Mouse (Mus musculus): ENCODE data around the gene Anapc4. TPM values are rescaled to one million over a fixed set of nuclear protein-coding genes. Genes with fewer than 3 reads are reported as not detected.

Gene Anapc4
- polyA plus RNA-seq, 1 experiment from 2014 or later: 63.4 TPM

GRCm38 (mm10) chr5:52810446-52810845 is 23.4 kb upstream of the Anapc4 start:
- Histone ChIP-seq H3K36me3 (ENCODE audit: control insufficient read depth, insufficient read depth, low read length) (peaks cover 4% of the 10 kb centered on the region), H3K4me3 (ENCODE audit: low read depth, low read length) (no peak overlapping the region), H3K9ac (ENCODE audit: low read depth, low read length) (no peak overlapping the region), H3K4me2 (no peak overlapping the region), H3K9me3 (ENCODE audit: control insufficient read depth, low read length) (no peaks in the 10 kb centered on the region), H3K27ac (ENCODE audit: low read depth, low read length) (no peak overlapping the region), H3K27me3 (replicated peaks; ENCODE audit: control insufficient read depth, insufficient read depth, low read length) (no peaks in the 10 kb centered on the region), H3K4me1 (replicated peaks; ENCODE audit: control insufficient read depth, insufficient read depth, low read length) (no peaks in the 10 kb centered on the region)
- 93% methylated on average over 6 of the region's 6 CpGs for WGBS
- ATAC-seq (replicated peaks; ENCODE audit: low FRiP score): no peak
- no peak for DNase-seq (ENCODE audit: low spot score)

DNA sequence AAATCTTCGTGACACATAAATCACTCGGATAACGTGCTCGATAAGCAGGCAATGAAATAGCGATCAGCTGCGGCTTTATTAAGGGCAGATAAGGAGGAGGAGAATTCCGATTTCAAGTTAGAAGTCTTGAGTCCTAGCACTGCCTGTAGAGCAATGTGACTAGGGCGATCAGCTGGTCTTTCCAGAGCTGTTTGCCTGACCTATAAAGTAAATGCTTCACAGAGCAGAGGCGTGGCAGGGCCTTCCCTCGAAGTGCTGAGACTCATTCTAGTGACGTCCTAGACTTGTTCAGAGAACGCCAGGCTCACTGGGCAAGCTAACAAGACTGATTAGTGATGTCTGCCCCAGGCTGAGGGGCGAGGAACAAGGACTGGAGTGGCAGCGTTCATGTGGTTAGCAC is 22.8 kb upstream of the Anapc4 start:
- H3K27ac ChIP-seq (ENCODE audit: low read depth, low read length): no peak overlapping the region
- no peak overlapping the region for H3K9ac ChIP-seq (ENCODE audit: low read depth, low read length)
- no peaks in the 10 kb centered on the region for H3K4me1 ChIP-seq (replicated peaks; ENCODE audit: control insufficient read depth, insufficient read depth, low read length)
- WGBS: 89% methylated on average over 14 of the region's 14 CpGs
- no peak for ATAC-seq (replicated peaks; ENCODE audit: low FRiP score)
- peaks cover 4% of the 10 kb centered on the region for H3K36me3 ChIP-seq (ENCODE audit: control insufficient read depth, insufficient read depth, low read length)
- no peaks in the 10 kb centered on the region for H3K9me3 ChIP-seq (ENCODE audit: control insufficient read depth, low read length)
- H3K4me2 ChIP-seq: no peak overlapping the region
- no peak overlapping the region for H3K4me3 ChIP-seq (ENCODE audit: low read depth, low read length)
- no peak for DNase-seq (ENCODE audit: low spot score)
- no peaks in the 10 kb centered on the region for H3K27me3 ChIP-seq (replicated peaks; ENCODE audit: control insufficient read depth, insufficient read depth, low read length)

DNA sequence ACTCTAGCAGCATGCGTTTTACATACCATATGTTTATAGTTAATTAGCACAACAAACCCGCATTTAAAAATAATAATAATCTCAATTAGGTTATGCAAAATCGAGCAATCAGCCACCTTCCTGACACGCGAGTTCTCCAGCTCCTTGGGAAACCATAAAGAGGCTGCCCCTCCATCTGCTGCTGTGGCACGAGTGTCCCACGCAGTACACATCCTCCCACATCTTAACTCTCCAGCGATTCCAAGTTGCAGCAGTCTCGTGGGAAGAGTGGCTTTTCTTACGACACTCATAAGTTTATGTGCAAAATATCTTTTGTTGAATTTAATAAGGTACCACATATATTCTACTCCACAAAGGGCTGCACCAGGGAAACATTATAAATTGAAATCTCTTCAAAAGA is 21.4 kb upstream of the Anapc4 start:
- H3K27ac ChIP-seq (ENCODE audit: low read depth, low read length): no peak overlapping the region
- ATAC-seq (replicated peaks; ENCODE audit: low FRiP score) (no peak), DNase-seq (ENCODE audit: low spot score) (no peak)
- peaks cover 4% of the 10 kb centered on the region for H3K36me3 ChIP-seq (ENCODE audit: control insufficient read depth, insufficient read depth, low read length)
- 93% methylated on average over 10 of the region's 10 CpGs for WGBS
- H3K4me1 ChIP-seq (replicated peaks; ENCODE audit: control insufficient read depth, insufficient read depth, low read length): no peaks in the 10 kb centered on the region
- H3K4me2 ChIP-seq: no peak overlapping the region
- no peak overlapping the region for H3K4me3 ChIP-seq (ENCODE audit: low read depth, low read length)
- H3K27me3 ChIP-seq (replicated peaks; ENCODE audit: control insufficient read depth, insufficient read depth, low read length): no peaks in the 10 kb centered on the region
- no peaks in the 10 kb centered on the region for H3K9me3 ChIP-seq (ENCODE audit: control insufficient read depth, low read length)
- no peak overlapping the region for H3K9ac ChIP-seq (ENCODE audit: low read depth, low read length)

DNA sequence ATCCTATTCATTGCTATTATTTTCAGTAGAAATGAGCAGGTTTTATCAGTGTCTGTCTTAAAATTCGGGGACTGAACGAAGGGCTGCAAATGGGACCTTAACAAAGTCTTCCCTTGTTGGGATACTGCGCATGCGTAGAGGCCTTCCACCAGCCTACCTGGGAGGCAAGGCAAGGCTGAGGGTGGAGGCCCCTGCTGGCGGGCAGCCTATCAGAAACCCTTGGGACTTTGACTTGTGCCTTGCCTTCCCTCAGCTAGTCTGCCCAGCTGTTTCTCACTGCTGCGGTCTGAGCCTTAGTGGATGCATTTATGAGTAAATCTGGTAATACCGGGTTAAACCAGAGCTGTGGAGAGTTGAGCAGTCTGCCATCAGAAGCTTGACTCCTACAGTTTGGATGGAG is 20.5 kb upstream of the Anapc4 start:
- no peak for DNase-seq (ENCODE audit: low spot score)
- no peaks in the 10 kb centered on the region for H3K9me3 ChIP-seq (ENCODE audit: control insufficient read depth, low read length)
- no peak overlapping the region for H3K9ac ChIP-seq (ENCODE audit: low read depth, low read length)
- peaks cover 4% of the 10 kb centered on the region for H3K36me3 ChIP-seq (ENCODE audit: control insufficient read depth, insufficient read depth, low read length)
- no peak overlapping the region for H3K4me2 ChIP-seq
- H3K4me1 ChIP-seq (replicated peaks; ENCODE audit: control insufficient read depth, insufficient read depth, low read length): no peaks in the 10 kb centered on the region
- 96% methylated on average over 7 of the region's 7 CpGs for WGBS
- H3K4me3 ChIP-seq (ENCODE audit: low read depth, low read length): no peak overlapping the region
- no peak overlapping the region for H3K27ac ChIP-seq (ENCODE audit: low read depth, low read length)
- no peaks in the 10 kb centered on the region for H3K27me3 ChIP-seq (replicated peaks; ENCODE audit: control insufficient read depth, insufficient read depth, low read length)
- no peak for ATAC-seq (replicated peaks; ENCODE audit: low FRiP score)

DNA sequence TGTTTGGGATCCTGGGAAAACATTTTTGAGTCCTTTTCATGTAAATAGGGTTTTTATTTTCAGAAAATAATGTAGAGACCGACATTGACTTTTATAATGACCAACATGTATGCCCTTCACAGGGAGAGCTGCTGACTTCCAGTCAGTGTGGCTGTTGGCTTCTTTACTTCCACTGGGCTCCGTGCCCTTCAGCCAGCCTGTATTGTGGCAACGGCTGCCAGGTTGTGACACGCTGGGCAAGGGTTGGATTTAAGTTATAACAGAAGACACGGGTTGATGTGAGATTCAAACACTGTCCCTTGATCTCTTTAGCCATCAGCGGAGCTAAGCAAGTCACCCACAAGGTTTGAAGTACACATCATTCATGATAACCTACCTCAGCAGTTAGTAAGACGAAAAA is 15.1 kb upstream of the Anapc4 start:
- Histone ChIP-seq H3K4me1 (replicated peaks; ENCODE audit: control insufficient read depth, insufficient read depth, low read length) (no peaks in the 10 kb centered on the region), H3K36me3 (ENCODE audit: control insufficient read depth, insufficient read depth, low read length) (peaks cover 4% of the 10 kb centered on the region), H3K27me3 (replicated peaks; ENCODE audit: control insufficient read depth, insufficient read depth, low read length) (no peaks in the 10 kb centered on the region), H3K4me2 (no peak overlapping the region), H3K27ac (ENCODE audit: low read depth, low read length) (no peak overlapping the region), H3K9ac (ENCODE audit: low read depth, low read length) (no peak overlapping the region), H3K4me3 (ENCODE audit: low read depth, low read length) (no peak overlapping the region), H3K9me3 (ENCODE audit: control insufficient read depth, low read length) (no peaks in the 10 kb centered on the region)
- WGBS: 91% methylated on average over 7 of the region's 7 CpGs
- no peak for ATAC-seq (replicated peaks; ENCODE audit: low FRiP score)
- DNase-seq (ENCODE audit: low spot score): no peak

DNA sequence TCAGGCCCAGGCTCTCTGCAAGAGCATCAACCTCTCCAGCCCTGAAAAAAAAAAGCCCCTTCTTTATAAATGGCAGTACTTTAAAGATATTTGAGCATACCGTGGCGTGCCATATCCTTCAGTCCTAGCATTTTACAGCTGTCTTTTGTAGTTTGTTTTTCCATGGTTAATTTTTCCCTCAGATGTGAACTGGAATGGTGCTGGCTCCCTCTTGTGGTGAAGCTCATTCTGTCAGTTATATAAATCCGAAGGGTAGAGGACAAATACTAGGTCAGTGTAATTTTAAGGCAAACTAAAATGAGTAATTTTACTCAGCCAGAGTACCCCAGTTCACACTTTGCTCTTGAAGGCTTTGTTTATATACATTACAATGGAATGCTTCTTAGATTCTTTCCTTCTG is 12.1 kb upstream of the Anapc4 start:
- 52% methylated on average over 3 of the region's 3 CpGs for WGBS

DNA sequence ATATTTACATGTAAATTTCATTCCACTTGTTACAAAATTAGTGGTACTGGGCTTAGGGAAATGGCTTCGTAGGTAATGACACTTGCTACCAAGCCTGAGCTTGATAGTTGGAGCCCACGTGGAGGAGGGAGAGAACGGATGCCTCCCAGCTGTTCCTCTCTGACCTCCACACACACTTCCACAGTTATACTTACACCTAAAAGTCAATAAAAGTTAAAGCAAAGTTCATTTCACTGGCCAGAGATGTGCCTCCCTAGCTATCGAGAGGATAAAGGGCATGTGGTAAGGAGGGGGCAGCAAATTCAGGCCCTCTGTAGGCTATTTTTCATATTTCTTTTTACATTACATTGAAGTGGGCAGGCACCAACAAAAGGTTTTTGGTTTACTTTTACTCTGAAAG is 5.9 kb upstream of the Anapc4 start:
- no peak for ATAC-seq (replicated peaks; ENCODE audit: low FRiP score)
- Histone ChIP-seq H3K27ac (ENCODE audit: low read depth, low read length) (no peak overlapping the region), H3K9ac (ENCODE audit: low read depth, low read length) (no peak overlapping the region), H3K4me1 (replicated peaks; ENCODE audit: control insufficient read depth, insufficient read depth, low read length) (peaks cover 1% of the 10 kb centered on the region; the same call in 1 of the 2 replicates), H3K27me3 (replicated peaks; ENCODE audit: control insufficient read depth, insufficient read depth, low read length) (no peaks in the 10 kb centered on the region), H3K4me3 (ENCODE audit: low read depth, low read length) (no peak overlapping the region), H3K4me2 (no peak overlapping the region), H3K36me3 (ENCODE audit: control insufficient read depth, insufficient read depth, low read length) (0 out of 2 replicates have a peak, but pooled peaks cover 3% of the 10 kb centered on the region), H3K9me3 (ENCODE audit: control insufficient read depth, low read length) (no peaks in the 10 kb centered on the region)
- WGBS: 71% methylated on average over 4 of the region's 4 CpGs
- DNase-seq (ENCODE audit: low spot score): no peak

More for the DNA sequence above, 12.1 kb upstream of the Anapc4 start:
- Histone ChIP-seq H3K4me2 (no peak overlapping the region), H3K9ac (ENCODE audit: low read depth, low read length) (no peak overlapping the region), H3K27me3 (replicated peaks; ENCODE audit: control insufficient read depth, insufficient read depth, low read length) (no peaks in the 10 kb centered on the region), H3K4me3 (ENCODE audit: low read depth, low read length) (no peak overlapping the region), H3K36me3 (ENCODE audit: control insufficient read depth, insufficient read depth, low read length) (no peaks in the 10 kb centered on the region; the same call in 1 of the 2 replicates), H3K4me1 (replicated peaks; ENCODE audit: control insufficient read depth, insufficient read depth, low read length) (no peaks in the 10 kb centered on the region), H3K9me3 (ENCODE audit: control insufficient read depth, low read length) (no peaks in the 10 kb centered on the region), H3K27ac (ENCODE audit: low read depth, low read length) (no peak overlapping the region)
- no peak for DNase-seq (ENCODE audit: low spot score)
- ATAC-seq (replicated peaks; ENCODE audit: low FRiP score): no peak

DNA sequence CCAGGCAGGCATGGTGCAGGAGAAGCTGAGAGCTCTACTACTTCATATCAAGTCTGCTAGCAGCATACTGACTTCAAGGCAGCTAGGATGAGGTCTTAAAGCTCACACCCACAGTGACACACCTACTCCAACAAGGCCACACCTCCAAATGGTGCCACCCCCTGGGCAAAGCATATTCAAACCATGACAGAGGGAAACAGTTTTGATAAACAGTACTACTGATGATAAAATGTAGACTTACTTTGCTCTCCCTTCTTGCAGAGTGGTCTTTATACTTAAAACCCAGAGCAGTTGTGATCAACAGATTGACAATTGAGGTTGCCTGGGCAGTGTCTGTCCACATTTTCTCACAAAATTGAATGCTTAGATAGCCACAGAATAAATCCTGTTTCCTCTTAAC is 807 bp upstream of the Anapc4 start:
- no peak overlapping the region for H3K9ac ChIP-seq (ENCODE audit: low read depth, low read length)
- no peak overlapping the region; the same call in 1 of the 2 replicates for H3K4me3 ChIP-seq (ENCODE audit: low read depth, low read length)

DNA sequence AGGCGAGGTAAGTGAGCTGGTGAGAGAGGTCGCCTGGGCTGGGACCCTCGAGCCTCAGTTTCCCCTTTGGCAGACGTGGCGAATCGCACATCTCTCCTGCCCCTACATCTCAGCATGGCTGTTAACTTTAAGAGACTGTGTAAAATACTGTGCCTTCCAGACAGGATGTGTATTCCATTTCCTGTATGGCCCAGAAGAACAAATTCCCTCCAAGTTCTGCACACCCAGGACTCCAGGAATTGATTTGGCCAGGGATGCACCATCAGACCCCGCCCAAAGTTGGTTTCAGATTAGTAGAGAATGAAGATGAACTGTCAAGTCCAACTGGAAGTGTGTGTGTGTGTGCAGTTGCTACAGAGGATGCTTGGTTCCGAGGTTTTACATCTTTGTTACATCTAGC is 574 bp downstream of the Anapc4 start:
- DNase-seq (ENCODE audit: low spot score) (no peak), ATAC-seq (replicated peaks; ENCODE audit: low FRiP score) (no peak)
- Histone ChIP-seq H3K27me3 (replicated peaks; ENCODE audit: control insufficient read depth, insufficient read depth, low read length) (no peaks in the 10 kb centered on the region), H3K9ac (ENCODE audit: low read depth, low read length) (peak overlapping the region; percentile 90), H3K4me1 (replicated peaks; ENCODE audit: control insufficient read depth, insufficient read depth, low read length) (peaks cover 9% of the 10 kb centered on the region; the same call in 1 of the 2 replicates), H3K4me3 (ENCODE audit: low read depth, low read length) (peak overlapping the region; percentile 73), H3K36me3 (ENCODE audit: control insufficient read depth, insufficient read depth, low read length) (peaks cover 5% of the 10 kb centered on the region; the same call in 1 of the 2 replicates), H3K27ac (ENCODE audit: low read depth, low read length) (peak overlapping the region; percentile 77), H3K4me2 (peak overlapping the region; percentile 91), H3K9me3 (ENCODE audit: control insufficient read depth, low read length) (no peaks in the 10 kb centered on the region)
- 9% methylated on average over 8 of the region's 8 CpGs for WGBS

More for the DNA sequence above, 807 bp upstream of the Anapc4 start:
- Histone ChIP-seq H3K27ac (ENCODE audit: low read depth, low read length) (peak overlapping the region; percentile 66), H3K4me2 (peak overlapping the region; percentile 64), H3K9me3 (ENCODE audit: control insufficient read depth, low read length) (no peaks in the 10 kb centered on the region), H3K4me1 (replicated peaks; ENCODE audit: control insufficient read depth, insufficient read depth, low read length) (peaks cover 9% of the 10 kb centered on the region; the same call in 1 of the 2 replicates), H3K27me3 (replicated peaks; ENCODE audit: control insufficient read depth, insufficient read depth, low read length) (no peaks in the 10 kb centered on the region), H3K36me3 (ENCODE audit: control insufficient read depth, insufficient read depth, low read length) (peaks cover 5% of the 10 kb centered on the region; the same call in 1 of the 2 replicates)
- DNase-seq (ENCODE audit: low spot score) (peak; percentile 39), ATAC-seq (replicated peaks; ENCODE audit: low FRiP score) (no peak; the same call in 1 of the 2 replicates)
